Mouse (Mus musculus) lung, postnatal 0 days (tissue): ENCODE results near the gene Hist1h2bc. TPM values are rescaled to one million over a fixed set of nuclear protein-coding genes. Genes with fewer than 3 reads are reported as not detected.
A peak's percentile ranks its signal among the peaks of the same experiment; 100 is the strongest.
"Not testable (repeated sequence)": the region's sequence is repeated elsewhere in the genome, so short reads cannot be mapped to it uniquely, and the experiment has no call there.

Experiments used
- ATAC-seq: fragments of 200-750 bp; cut with Nextera tagmentation; 2 replicates; pipeline ENCODE4 v1.8.0; 2017; ENCODE audit warnings: moderate library complexity
- DNase-seq: peaks from one replicate; pipeline ENCODE4 v3.0.0-alpha.2; 2016; ENCODE audit warnings: low spot score
- H3K27ac ChIP-seq: fragments of 300-500 bp; sonication (generic); 2 replicates; pipeline ENCODE4 v1.5.1; 2014; ENCODE audit warnings: antibody characterized with exemption, mild to moderate bottlenecking, low read length, mixed read lengths
- H3K27me3 ChIP-seq: fragments of 300-500 bp; sonication (generic); replicated peaks from 2 replicates; pipeline ENCODE4 v1.6.1; 2014; ENCODE audit warnings: low read length, mixed read lengths; ENCODE audit not compliant: insufficient read depth
- H3K36me3 ChIP-seq: fragments of 300-500 bp; sonication (generic); 2 replicates; pipeline ENCODE4 v1.6.1; 2014; ENCODE audit warnings: low read length, mixed read lengths; ENCODE audit not compliant: insufficient read depth
- H3K4me1 ChIP-seq: fragments of 300-500 bp; sonication (generic); 2 replicates; pipeline ENCODE4 v1.6.1; 2014; ENCODE audit warnings: antibody characterized with exemption, low read depth, low read length, mixed read lengths; ENCODE audit not compliant: insufficient read depth
- H3K4me2 ChIP-seq: fragments of 300-500 bp; sonication (generic); replicated peaks from 2 replicates; pipeline ENCODE4 v1.6.1; 2014; ENCODE audit warnings: low read depth, mild to moderate bottlenecking, low read length, moderate library complexity, mixed read lengths
- H3K4me3 ChIP-seq: fragments of 300-500 bp; sonication (generic); 2 replicates; pipeline ENCODE4 v1.5.1; 2014; ENCODE audit warnings: low read depth, low read length
- H3K9ac ChIP-seq: fragments of 300-500 bp; sonication (generic); replicated peaks from 2 replicates; pipeline ENCODE4 v1.6.1; 2014; ENCODE audit warnings: low read depth, mild to moderate bottlenecking
- H3K9me3 ChIP-seq: fragments of 300-500 bp; sonication (generic); 2 replicates; pipeline ENCODE4 v1.6.1; 2016; ENCODE audit warnings: low read length, mixed read lengths
- CTCF ChIP-seq: IDR thresholded peaks from 2 replicates; pipeline ENCODE4 v1.5.1; 2016; ENCODE audit warnings: antibody characterized with exemption, mild to moderate bottlenecking
- EP300 ChIP-seq: IDR thresholded peaks from 2 replicates; pipeline ENCODE4 v1.6.1; 2016; ENCODE audit warnings: antibody characterized with exemption, mild to moderate bottlenecking, control low read depth
- WGBS: fragments of 180-500 bp; shearing (Covaris S2); extraction: QIAGEN DNeasy Blood & Tissue Kit; methylation state at CpG from one replicate; pipeline ENCODE4 v1.1.7; 2014; 5-methylcytosine and 5-hydroxymethylcytosine counted together
- polyA plus RNA-seq: library from polyadenylated mRNA; unstranded; fragments of >200 nt; fragmentation: Nextera tagmentation; extraction: Ambion mirVana; gene quantifications from 2 replicates; pipeline ENCODE4 v1.2.1, GENCODE M21; 2015

Hist1h2bc gene
- polyA plus RNA-seq, 1 experiment from 2014 or later, result 69.5 TPM

GRCm38 (mm10) chr13:23684295-23684945, 421 bp downstream of the Hist1h2bc start:
- Histone ChIP-seq H3K4me2 (peak overlapping the region; percentile 63), H3K4me3 (peak overlapping the region; percentile 42), H3K27ac (peak overlapping the region; percentile 91), H3K9ac (peak overlapping the region; percentile 45)
- not testable (repeated sequence) for H3K27me3 ChIP-seq, H3K4me1 ChIP-seq, H3K9me3 ChIP-seq, H3K36me3 ChIP-seq
- ATAC-seq (peak; percentile 10), DNase-seq (peak; percentile 92)
- peak; percentile 45; the same call in 1 of the 2 replicates for TF ChIP-seq EP300
- 1% methylated on average over 11 of the region's 37 CpGs for WGBS

DNA sequence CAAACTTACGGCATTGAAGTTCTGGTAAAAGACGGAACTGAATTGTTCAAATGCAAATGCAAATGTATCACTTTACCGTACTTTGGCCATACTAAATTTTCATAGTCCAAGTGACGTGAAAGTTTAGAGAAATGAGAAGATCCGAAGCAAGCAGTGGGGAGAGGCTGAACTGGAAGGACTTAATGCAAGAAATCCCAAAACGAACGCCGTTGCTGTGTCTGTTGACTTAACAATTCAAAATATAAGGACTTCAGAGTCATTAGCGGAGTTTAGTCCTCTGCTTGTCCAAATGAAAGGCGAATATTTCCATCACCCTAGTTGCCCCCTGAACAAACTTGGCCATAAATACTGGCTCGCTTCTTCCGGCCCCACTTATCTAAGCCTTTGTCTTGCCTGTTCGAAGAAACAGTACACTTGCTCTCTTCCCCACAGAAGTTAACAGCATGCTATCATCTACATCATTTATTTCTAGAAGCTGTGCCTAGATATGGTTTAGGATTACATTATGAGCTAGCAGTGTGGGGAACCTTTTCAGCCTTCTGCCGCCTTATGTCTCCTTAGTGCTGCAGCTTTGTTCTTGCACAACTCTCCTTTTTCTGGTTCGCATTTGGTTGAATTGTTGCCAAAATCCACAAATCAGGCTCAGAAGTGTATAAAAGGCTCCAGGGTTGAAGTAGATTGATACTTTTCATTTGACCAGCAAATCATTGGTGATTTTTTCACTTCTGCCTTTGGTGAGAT, 1.3 kb downstream of the Hist1h2bc start:
- TF ChIP-seq EP300 (no peak), CTCF (no peak)
- peak overlapping the region; percentile 91 for H3K27ac ChIP-seq
- no peaks in the 10 kb centered on the region for H3K36me3 ChIP-seq
- H3K27me3 ChIP-seq, result no peaks in the 10 kb centered on the region
- ATAC-seq (no peak), DNase-seq (peak; percentile 80)
- peak overlapping the region; percentile 63 for H3K4me2 ChIP-seq
- H3K9ac ChIP-seq, result peak overlapping the region; percentile 45
- WGBS, result 2% methylated on average over 15 of the region's 15 CpGs
- no peaks in the 10 kb centered on the region for H3K9me3 ChIP-seq
- peaks cover 5% of the 10 kb centered on the region; the same call in 1 of the 2 replicates for H3K4me1 ChIP-seq
- peak overlapping the region; percentile 42 for H3K4me3 ChIP-seq

DNA sequence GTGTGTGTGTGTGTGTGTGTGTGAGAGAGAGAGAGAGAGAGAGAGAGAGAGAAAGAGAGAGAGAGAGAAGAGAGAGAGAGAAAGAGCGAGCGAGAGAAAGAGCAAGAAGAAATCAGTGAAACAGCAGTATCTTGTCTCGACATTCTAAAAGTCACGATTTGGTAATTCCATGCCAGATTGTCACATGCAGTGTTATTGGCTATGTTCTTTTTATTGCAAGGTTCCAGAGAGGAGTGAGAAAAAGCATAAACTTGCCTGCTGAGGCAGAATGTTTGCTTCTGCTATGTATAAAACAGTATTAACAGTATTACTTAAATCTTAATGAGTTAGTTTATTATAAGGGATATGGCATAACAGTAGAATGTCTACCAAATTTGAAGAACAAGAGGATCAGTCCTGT, 2.0 kb downstream of the Hist1h2bc start:
- no peaks in the 10 kb centered on the region for H3K27me3 ChIP-seq
- WGBS, result 25% methylated on average over 4 of the region's 4 CpGs
- peak overlapping the region; percentile 45; the same call in 1 of the 2 replicates for H3K9ac ChIP-seq
- peak overlapping the region; percentile 42 for H3K4me3 ChIP-seq
- peaks cover 5% of the 10 kb centered on the region; the same call in 1 of the 2 replicates for H3K4me1 ChIP-seq
- H3K27ac ChIP-seq, result peak overlapping the region; percentile 91
- DNase-seq (peak; percentile 67), ATAC-seq (no peak)
- H3K4me2 ChIP-seq, result peak overlapping the region; percentile 63
- H3K9me3 ChIP-seq, result no peaks in the 10 kb centered on the region
- TF ChIP-seq EP300, result no peak
- TF ChIP-seq CTCF, result no peak
- H3K36me3 ChIP-seq, result no peaks in the 10 kb centered on the region

DNA sequence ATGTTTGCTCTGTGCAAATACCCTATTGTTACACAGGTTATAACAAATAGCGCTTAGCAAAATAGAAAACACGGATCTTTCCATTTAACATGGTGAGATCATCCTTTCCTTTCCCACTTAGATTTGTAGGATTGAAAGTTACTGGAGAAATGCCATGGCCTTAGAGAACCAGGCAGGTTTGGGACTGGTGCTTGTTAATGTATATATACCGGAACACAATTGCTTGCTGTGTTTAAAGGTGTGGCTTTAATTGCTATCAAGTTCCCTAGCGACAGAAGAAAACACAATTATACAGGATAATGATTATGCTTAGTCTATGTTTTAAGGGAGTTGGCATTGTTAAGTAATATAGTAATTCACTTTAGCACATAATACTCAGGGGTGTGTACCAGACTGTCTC, 3.2 kb downstream of the Hist1h2bc start:
- H3K27me3 ChIP-seq, result no peaks in the 10 kb centered on the region
- H3K27ac ChIP-seq, result no peak overlapping the region
- 63% methylated on average over 4 of the region's 4 CpGs for WGBS
- ATAC-seq, result no peak
- H3K4me2 ChIP-seq, result no peak overlapping the region
- peaks cover 5% of the 10 kb centered on the region; the same call in 1 of the 2 replicates for H3K4me1 ChIP-seq
- TF ChIP-seq CTCF (no peak), EP300 (no peak)
- H3K4me3 ChIP-seq, result no peak overlapping the region
- no peaks in the 10 kb centered on the region for H3K9me3 ChIP-seq
- H3K36me3 ChIP-seq, result no peaks in the 10 kb centered on the region
- peak; percentile 38 for DNase-seq
- no peak overlapping the region for H3K9ac ChIP-seq

- H3K9ac ChIP-seq, result no peak overlapping the region; the same call in 1 of the 2 replicates
- ATAC-seq (no peak), DNase-seq (no peak)
- no peaks in the 10 kb centered on the region for H3K36me3 ChIP-seq
- no peak overlapping the region for H3K4me2 ChIP-seq
- H3K4me1 ChIP-seq, result peaks cover 4% of the 10 kb centered on the region; the same call in 1 of the 2 replicates
- no peak overlapping the region for H3K27ac ChIP-seq
- WGBS, result 86% methylated on average over 7 of the region's 7 CpGs
- TF ChIP-seq CTCF (no peak), EP300 (no peak)
- no peak overlapping the region for H3K4me3 ChIP-seq
- no peaks in the 10 kb centered on the region for H3K27me3 ChIP-seq
- no peaks in the 10 kb centered on the region for H3K9me3 ChIP-seq
Measured at GRCm38 (mm10) chr13:23687907-23688306, 3.9 kb downstream of the Hist1h2bc start.

DNA sequence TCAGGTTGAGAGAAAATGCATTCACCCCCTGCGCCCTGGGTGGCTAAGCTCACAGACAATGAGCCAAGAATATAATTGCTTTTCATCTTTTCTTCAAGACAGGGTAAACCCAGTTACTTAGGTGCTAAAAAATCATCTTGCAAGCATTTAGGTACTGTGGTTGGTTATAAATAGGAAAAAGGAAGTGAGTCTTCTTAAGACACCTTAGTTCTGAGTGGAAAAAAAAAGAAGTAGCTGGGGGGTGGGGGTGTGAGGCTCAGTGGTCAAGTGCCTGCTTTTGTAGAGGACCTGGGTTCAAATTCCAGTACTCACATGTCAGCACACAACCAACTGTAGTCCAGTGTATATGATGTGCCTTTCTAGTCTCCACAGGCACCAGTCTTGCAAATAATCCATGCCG, 5.0 kb downstream of the Hist1h2bc start:
- no peaks in the 10 kb centered on the region for H3K36me3 ChIP-seq
- H3K9ac ChIP-seq, result no peak overlapping the region
- H3K9me3 ChIP-seq, result no peaks in the 10 kb centered on the region
- TF ChIP-seq CTCF, result no peak
- no peak for TF ChIP-seq EP300
- ATAC-seq (no peak), DNase-seq (no peak)
- WGBS, result 96% methylated on average over 2 of the region's 2 CpGs
- no peaks in the 10 kb centered on the region; the same call in 1 of the 2 replicates for H3K4me1 ChIP-seq
- no peak overlapping the region for H3K27ac ChIP-seq
- no peaks in the 10 kb centered on the region for H3K27me3 ChIP-seq
- H3K4me2 ChIP-seq, result no peak overlapping the region
- H3K4me3 ChIP-seq, result no peak overlapping the region
